Mouse (Mus musculus): Measurements from ENCODE around the gene Agbl4. TPM values are rescaled to one million over a fixed set of nuclear protein-coding genes. Genes with fewer than 3 reads are reported as not detected.

Gene Agbl4
- polyA plus RNA-seq, 1 experiment: not detected

GRCm38 (mm10) chr4:110810947-110811346 lies 413.5 kb downstream of the Agbl4 start:
- Histone ChIP-seq H3K79me2 (ENCODE audit: control insufficient read depth, insufficient read depth) (no peaks in the 10 kb centered on the region), H3K27me3 (ENCODE audit: control insufficient read depth, insufficient read depth, insufficient read length) (no peaks in the 10 kb centered on the region), H3ac (ENCODE audit: control insufficient read depth, insufficient read length) (no peak overlapping the region), H3K36me3 (ENCODE audit: control insufficient read depth, insufficient read depth) (no peaks in the 10 kb centered on the region), H3K4me3 (no peak overlapping the region), H3K4me2 (ENCODE audit: low read depth) (no peak overlapping the region)
- TF ChIP-seq MAX (IDR thresholded peaks at IDR 0.05; ENCODE audit: low read depth) (no peak), MYOD1 (IDR thresholded peaks at IDR 0.05; ENCODE audit: control insufficient read depth in 1 of 3, insufficient read length in 2 of 3, low read depth in 2 of 3) (no peak), REST (IDR thresholded peaks at IDR 0.05; ENCODE audit: insufficient read depth, insufficient read length) (no peak), POLR2AphosphoS2 (IDR thresholded peaks at IDR 0.05; ENCODE audit: insufficient read length, low read depth) (no peak), TCF3 (IDR thresholded peaks at IDR 0.05; ENCODE audit: insufficient read length, low read depth) (no peak), E2F4 (IDR thresholded peaks at IDR 0.05; ENCODE audit: insufficient read depth) (no peak), USF1 (IDR thresholded peaks at IDR 0.05; ENCODE audit: low read depth) (no peak), CEBPB (IDR thresholded peaks at IDR 0.05; ENCODE audit: insufficient read depth, poor library complexity, severe bottlenecking) (no peak), SRF (IDR thresholded peaks at IDR 0.05; ENCODE audit: control insufficient read depth, insufficient read length, low read depth) (no peak), TCF12 (IDR thresholded peaks at IDR 0.05; ENCODE audit: insufficient read depth, poor library complexity, severe bottlenecking) (no peak), POLR2A (IDR thresholded peaks at IDR 0.05; ENCODE audit: insufficient read length, low read depth) (no peak), MYOG (IDR thresholded peaks at IDR 0.05; ENCODE audit: control insufficient read depth in 1 of 3, insufficient read depth in 1 of 3, insufficient read length in 2 of 3, low read depth in 2 of 3) (no peak)

GRCm38 (mm10) chr4:110832776-110833175 lies 435.3 kb downstream of the Agbl4 start:
- H3K27me3 ChIP-seq (ENCODE audit: control insufficient read depth, insufficient read depth, insufficient read length): no peaks in the 10 kb centered on the region
- no peak overlapping the region for H3K4me2 ChIP-seq (ENCODE audit: low read depth)
- H3ac ChIP-seq (ENCODE audit: control insufficient read depth, insufficient read length): no peak overlapping the region
- no peaks in the 10 kb centered on the region for H3K79me2 ChIP-seq (ENCODE audit: control insufficient read depth, insufficient read depth)
- H3K4me3 ChIP-seq: no peak overlapping the region
- H3K36me3 ChIP-seq (ENCODE audit: control insufficient read depth, insufficient read depth): no peaks in the 10 kb centered on the region
- TF ChIP-seq USF1 (IDR thresholded peaks at IDR 0.05; ENCODE audit: low read depth): no peak
- TF ChIP-seq TCF12 (IDR thresholded peaks at IDR 0.05; ENCODE audit: insufficient read depth, poor library complexity, severe bottlenecking): no peak
- TF ChIP-seq MYOD1 (IDR thresholded peaks at IDR 0.05; ENCODE audit: control insufficient read depth in 1 of 3, insufficient read length in 2 of 3, low read depth in 2 of 3): no peak
- TF ChIP-seq E2F4 (IDR thresholded peaks at IDR 0.05; ENCODE audit: insufficient read depth): no peak
- no peak for TF ChIP-seq MYOG (IDR thresholded peaks at IDR 0.05; ENCODE audit: control insufficient read depth in 1 of 3, insufficient read depth in 1 of 3, insufficient read length in 2 of 3, low read depth in 2 of 3)
- no peak for TF ChIP-seq TCF3 (IDR thresholded peaks at IDR 0.05; ENCODE audit: insufficient read length, low read depth)
- TF ChIP-seq REST (IDR thresholded peaks at IDR 0.05; ENCODE audit: insufficient read depth, insufficient read length): no peak
- no peak for TF ChIP-seq MAX (IDR thresholded peaks at IDR 0.05; ENCODE audit: low read depth)
- no peak for TF ChIP-seq POLR2AphosphoS2 (IDR thresholded peaks at IDR 0.05; ENCODE audit: insufficient read length, low read depth)
- no peak for TF ChIP-seq CEBPB (IDR thresholded peaks at IDR 0.05; ENCODE audit: insufficient read depth, poor library complexity, severe bottlenecking)
- no peak for TF ChIP-seq POLR2A (IDR thresholded peaks at IDR 0.05; ENCODE audit: insufficient read length, low read depth)
- TF ChIP-seq SRF (IDR thresholded peaks at IDR 0.05; ENCODE audit: control insufficient read depth, insufficient read length, low read depth): no peak

GRCm38 (mm10) chr4:110879719-110880443 lies 482.4 kb downstream of the Agbl4 start:
- H3ac ChIP-seq (ENCODE audit: control insufficient read depth, insufficient read length): no peak overlapping the region
- no peak overlapping the region for H3K4me2 ChIP-seq (ENCODE audit: low read depth)
- no peaks in the 10 kb centered on the region for H3K27me3 ChIP-seq (ENCODE audit: control insufficient read depth, insufficient read depth, insufficient read length)
- H3K4me3 ChIP-seq: no peak overlapping the region
- H3K36me3 ChIP-seq (ENCODE audit: control insufficient read depth, insufficient read depth): no peaks in the 10 kb centered on the region
- no peaks in the 10 kb centered on the region for H3K79me2 ChIP-seq (ENCODE audit: control insufficient read depth, insufficient read depth)
- no peak for TF ChIP-seq POLR2AphosphoS2 (IDR thresholded peaks at IDR 0.05; ENCODE audit: insufficient read length, low read depth)
- TF ChIP-seq TCF3 (IDR thresholded peaks at IDR 0.05; ENCODE audit: insufficient read length, low read depth): no peak
- TF ChIP-seq MAX (IDR thresholded peaks at IDR 0.05; ENCODE audit: low read depth): no peak
- TF ChIP-seq REST (IDR thresholded peaks at IDR 0.05; ENCODE audit: insufficient read depth, insufficient read length): no peak
- TF ChIP-seq SRF (IDR thresholded peaks at IDR 0.05; ENCODE audit: control insufficient read depth, insufficient read length, low read depth): no peak
- TF ChIP-seq CEBPB (IDR thresholded peaks at IDR 0.05; ENCODE audit: insufficient read depth, poor library complexity, severe bottlenecking): no peak
- no peak for TF ChIP-seq MYOD1 (IDR thresholded peaks at IDR 0.05; ENCODE audit: control insufficient read depth in 1 of 3, insufficient read length in 2 of 3, low read depth in 2 of 3)
- TF ChIP-seq E2F4 (IDR thresholded peaks at IDR 0.05; ENCODE audit: insufficient read depth): no peak
- no peak for TF ChIP-seq POLR2A (IDR thresholded peaks at IDR 0.05; ENCODE audit: insufficient read length, low read depth)
- TF ChIP-seq MYOG (IDR thresholded peaks at IDR 0.05; ENCODE audit: control insufficient read depth in 1 of 3, insufficient read depth in 1 of 3, insufficient read length in 2 of 3, low read depth in 2 of 3): no peak
- no peak for TF ChIP-seq USF1 (IDR thresholded peaks at IDR 0.05; ENCODE audit: low read depth)
- no peak for TF ChIP-seq TCF12 (IDR thresholded peaks at IDR 0.05; ENCODE audit: insufficient read depth, poor library complexity, severe bottlenecking)

- Histone ChIP-seq H3K79me2 (ENCODE audit: control insufficient read depth, insufficient read depth) (no peaks in the 10 kb centered on the region), H3ac (ENCODE audit: control insufficient read depth, insufficient read length) (no peak overlapping the region), H3K4me3 (no peak overlapping the region)
Observed at GRCm38 (mm10) chr4:110916061-110916460, 518.6 kb downstream of the Agbl4 start.

GRCm38 (mm10) chr4:110916565-110916964 lies 519.1 kb downstream of the Agbl4 start:
- Histone ChIP-seq H3K27me3 (ENCODE audit: control insufficient read depth, insufficient read depth, insufficient read length) (no peaks in the 10 kb centered on the region), H3K36me3 (ENCODE audit: control insufficient read depth, insufficient read depth) (no peaks in the 10 kb centered on the region), H3K4me2 (ENCODE audit: low read depth) (no peak overlapping the region), H3ac (ENCODE audit: control insufficient read depth, insufficient read length) (no peak overlapping the region), H3K79me2 (ENCODE audit: control insufficient read depth, insufficient read depth) (no peaks in the 10 kb centered on the region), H3K4me3 (no peak overlapping the region)
- TF ChIP-seq TCF12 (IDR thresholded peaks at IDR 0.05; ENCODE audit: insufficient read depth, poor library complexity, severe bottlenecking) (no peak), POLR2A (IDR thresholded peaks at IDR 0.05; ENCODE audit: insufficient read length, low read depth) (no peak), MYOG (IDR thresholded peaks at IDR 0.05; ENCODE audit: control insufficient read depth in 1 of 3, insufficient read depth in 1 of 3, insufficient read length in 2 of 3, low read depth in 2 of 3) (no peak), POLR2AphosphoS2 (IDR thresholded peaks at IDR 0.05; ENCODE audit: insufficient read length, low read depth) (no peak), USF1 (IDR thresholded peaks at IDR 0.05; ENCODE audit: low read depth) (no peak), SRF (IDR thresholded peaks at IDR 0.05; ENCODE audit: control insufficient read depth, insufficient read length, low read depth) (no peak), TCF3 (IDR thresholded peaks at IDR 0.05; ENCODE audit: insufficient read length, low read depth) (no peak), E2F4 (IDR thresholded peaks at IDR 0.05; ENCODE audit: insufficient read depth) (no peak), REST (IDR thresholded peaks at IDR 0.05; ENCODE audit: insufficient read depth, insufficient read length) (no peak), CEBPB (IDR thresholded peaks at IDR 0.05; ENCODE audit: insufficient read depth, poor library complexity, severe bottlenecking) (no peak), MAX (IDR thresholded peaks at IDR 0.05; ENCODE audit: low read depth) (no peak), MYOD1 (IDR thresholded peaks at IDR 0.05; ENCODE audit: control insufficient read depth in 1 of 3, insufficient read length in 2 of 3, low read depth in 2 of 3) (no peak)

More at GRCm38 (mm10) chr4:110916061-110916460, 518.6 kb downstream of the Agbl4 start:
- no peaks in the 10 kb centered on the region for H3K36me3 ChIP-seq (ENCODE audit: control insufficient read depth, insufficient read depth)
- H3K27me3 ChIP-seq (ENCODE audit: control insufficient read depth, insufficient read depth, insufficient read length): no peaks in the 10 kb centered on the region
- H3K4me2 ChIP-seq (ENCODE audit: low read depth): no peak overlapping the region
- TF ChIP-seq MAX (IDR thresholded peaks at IDR 0.05; ENCODE audit: low read depth): no peak
